ENCODE assay signal across 8 mouse cellular contexts in genomic region chr2:150666723-150667064, GRCm38 (mm10). TPM values are rescaled to one million over a fixed set of nuclear protein-coding genes. Genes with fewer than 3 reads are reported as not detected.
DNase-seq lines count a peak whose midpoint lies in the region; ATAC-seq and TF ChIP-seq lines count a peak whose summit lies in the region.

No protein-coding gene starts in this region.

- peak overlapping the region; percentile 73 for H3K4me3 ChIP-seq in heart, embryonic 16.5 days (ENCODE audit: low read length)
- H3K4me3 ChIP-seq in G1E (ENCODE audit: low read depth, low read length), result peak overlapping the region; percentile 97
- peak overlapping the region; percentile 62 for H3K4me3 ChIP-seq in midbrain, embryonic 11.5 days (ENCODE audit: low read depth, low read length)

- no peak for ATAC-seq in heart, embryonic 16.5 days (replicated peaks; ENCODE audit: extremely low read depth, insufficient read depth, low FRiP score)
- no peak for ATAC-seq in G1E (ENCODE audit: extremely low read depth, insufficient number of reproducible peaks, low FRiP score, poor library complexity, severe bottlenecking)
- 0 out of 2 replicates have a peak, but pooled peaks have one; percentile 12 for ATAC-seq in granulocyte monocyte progenitor cell, adult 5-6 weeks (replicated peaks; ENCODE audit: poor library complexity, severe bottlenecking)
- no peak for ATAC-seq in midbrain, embryonic 11.5 days (ENCODE audit: low FRiP score)

- no peaks in the 10 kb centered on the region for H3K36me3 ChIP-seq in heart, embryonic 16.5 days (ENCODE audit: control insufficient read depth, insufficient read depth)
- H3K36me3 ChIP-seq in G1E (replicated peaks), result peaks cover 24% of the 10 kb centered on the region
- H3K36me3 ChIP-seq in midbrain, embryonic 11.5 days (ENCODE audit: control insufficient read depth, insufficient read depth, low read length), result no peaks in the 10 kb centered on the region

- 52% methylated on average over 7 of the region's 7 CpGs for whole genome bisulfite sequencing in heart, embryonic 16.5 days
- 49% methylated on average over 7 of the region's 7 CpGs for WGBS in midbrain, embryonic 11.5 days

- no peaks in the 10 kb centered on the region for H3K9me3 ChIP-seq in heart, embryonic 16.5 days (replicated peaks; ENCODE audit: control insufficient read depth, low read length)
- H3K9me3 ChIP-seq in G1E (replicated peaks), result no peaks in the 10 kb centered on the region
- H3K9me3 ChIP-seq in midbrain, embryonic 11.5 days (ENCODE audit: control insufficient read depth, low read length), result no peaks in the 10 kb centered on the region

- peaks cover 27% of the 10 kb centered on the region for H3K4me1 ChIP-seq in heart, embryonic 16.5 days (ENCODE audit: control insufficient read depth, insufficient read depth, low read length)
- peaks cover 75% of the 10 kb centered on the region for H3K4me1 ChIP-seq in G1E (ENCODE audit: insufficient read depth, low read depth, low read length)
- H3K4me1 ChIP-seq in midbrain, embryonic 11.5 days (ENCODE audit: control insufficient read depth, insufficient read depth, low read length), result peaks cover 16% of the 10 kb centered on the region

- DNase-seq in heart, adult 11 months, result no peak
- no peak for DNase-seq in G1E (ENCODE audit: low spot score)
- DNase-seq in midbrain, embryonic 11.5 days (ENCODE audit: low spot score, missing footprints), result no peak
- no peak for DNase-seq in urinary bladder, postnatal 36 days (ENCODE audit: low spot score in 2 of 2)
- DNase-seq in cerebellum, postnatal 36 days, result no peak
- DNase-seq in MN1 (ENCODE audit: low spot score), result no peak

- peak overlapping the region; percentile 95 for H3K4me2 ChIP-seq in heart, embryonic 16.5 days (ENCODE audit: low read depth, low read length)
- H3K4me2 ChIP-seq in midbrain, embryonic 11.5 days, result peak overlapping the region; percentile 96

- TF ChIP-seq CTCF in G1E (IDR thresholded peaks at IDR 0.05; ENCODE audit: low read depth, low read length), result no peak

- H3K9ac ChIP-seq in heart, embryonic 16.5 days (ENCODE audit: low read length), result no peak overlapping the region
- no peak overlapping the region; the same call in 1 of the 2 replicates for H3K9ac ChIP-seq in midbrain, embryonic 11.5 days (ENCODE audit: low read length)

- no peaks in the 10 kb centered on the region for H3K27me3 ChIP-seq in heart, embryonic 16.5 days (ENCODE audit: control insufficient read depth, insufficient read depth, low read length)
- no peaks in the 10 kb centered on the region for H3K27me3 ChIP-seq in G1E (ENCODE audit: insufficient read depth, low read length)
- H3K27me3 ChIP-seq in midbrain, embryonic 11.5 days (ENCODE audit: control insufficient read depth, insufficient read depth, low read length), result peaks cover 3% of the 10 kb centered on the region; the same call in 1 of the 2 replicates

- 0 out of 2 replicates have a peak overlapping the region, but pooled peaks have one; percentile 14 for H3K27ac ChIP-seq in heart, embryonic 16.5 days (ENCODE audit: low read length)
- H3K27ac ChIP-seq in midbrain, embryonic 11.5 days (ENCODE audit: low read depth, low read length), result no peak overlapping the region

RNA-seq across cellular contexts. Expression of gene Acss1, which starts 1.6 kb away (rescaled TPM):
- polyA plus RNA-seq in heart, embryonic 16.5 days (2015; fragmentation: Nextera tagmentation; extraction: Ambion mirVana), result 14.1 and 15.4 TPM in 2 replicates
- 121 and 123 TPM in 2 replicates for total RNA-seq in G1E (2014; fragmentation: Nextera tagmentation)
- 67.3 and 75.9 TPM in 2 replicates for total RNA-seq in G1E (2017)
- 24.8 and 42.1 TPM in 2 replicates for polyA plus RNA-seq in G1E (2012)
- 13.1 and 14.5 TPM in 2 replicates for total RNA-seq in granulocyte monocyte progenitor cell, adult 5-6 weeks (2014; fragmentation: Nextera tagmentation)
- 8.1 and 12.2 TPM in 2 replicates for total RNA-seq in granulocyte monocyte progenitor cell, adult 5-6 weeks (2017)
- polyA plus RNA-seq in midbrain, embryonic 11.5 days (2014; fragmentation: Nextera tagmentation; extraction: Ambion mirVana), result 20.5 and 21.5 TPM in 2 replicates

RNA-seq across cellular contexts. Expression of gene Vsx1, which starts 22.5 kb away (rescaled TPM):
- polyA plus RNA-seq in heart, embryonic 16.5 days (2015; fragmentation: Nextera tagmentation; extraction: Ambion mirVana), result not detected in 2 replicates
- total RNA-seq in G1E (2014; fragmentation: Nextera tagmentation) (not detected in 2 replicates), G1E (2017) (0.05 TPM in 1 of 2 replicates, not detected in the other)
- polyA plus RNA-seq in G1E (2012), result not detected in 2 replicates
- total RNA-seq in granulocyte monocyte progenitor cell, adult 5-6 weeks (2014; fragmentation: Nextera tagmentation), result not detected in 2 replicates
- not detected in 2 replicates for total RNA-seq in granulocyte monocyte progenitor cell, adult 5-6 weeks (2017)
- 0.31 and 0.33 TPM in 2 replicates for polyA plus RNA-seq in midbrain, embryonic 11.5 days (2014; fragmentation: Nextera tagmentation; extraction: Ambion mirVana)

RNA-seq across cellular contexts. Expression of gene Apmap, which starts 58.3 kb away (rescaled TPM):
- 26.6 and 28.8 TPM in 2 replicates for polyA plus RNA-seq in heart, embryonic 16.5 days (2015; fragmentation: Nextera tagmentation; extraction: Ambion mirVana)
- total RNA-seq in G1E (2014; fragmentation: Nextera tagmentation), result 15.1 and 17.0 TPM in 2 replicates
- 31.5 and 32.3 TPM in 2 replicates for total RNA-seq in G1E (2017)
- 37.7 and 55.2 TPM in 2 replicates for polyA plus RNA-seq in G1E (2012)
- total RNA-seq in granulocyte monocyte progenitor cell, adult 5-6 weeks (2014; fragmentation: Nextera tagmentation), result 27.2 and 31.8 TPM in 2 replicates
- total RNA-seq in granulocyte monocyte progenitor cell, adult 5-6 weeks (2017), result 79.5 and 89.3 TPM in 2 replicates
- polyA plus RNA-seq in midbrain, embryonic 11.5 days (2014; fragmentation: Nextera tagmentation; extraction: Ambion mirVana), result 36.9 and 37.7 TPM in 2 replicates
